Mouse (Mus musculus) spleen, adult 2 months (tissue): Measurements from ENCODE around the gene Patj. TPM values are rescaled to one million over a fixed set of nuclear protein-coding genes. Genes with fewer than 3 reads are reported as not detected.

Experiments
- DNase-seq, 2 experiments: peaks; one replicate each; pipeline versions ENCODE4 v3.0.0 to v3.0.0-alpha.2; 2012 to 2021; ENCODE audit warnings: low spot score in 2 of 2, low read depth in 1 of 2
- H3K27ac ChIP-seq: fragments of 200-500 bp; 2 replicates; pipeline ENCODE4 v1.5.1; 2012; ENCODE audit warnings: low read length, inconsistent platforms; ENCODE audit not compliant: insufficient read depth
- H3K27me3 ChIP-seq: fragments of 200-500 bp; 2 replicates; pipeline ENCODE4 v1.6.1; 2012; ENCODE audit warnings: mild to moderate bottlenecking, moderate library complexity, low read length, inconsistent platforms; ENCODE audit not compliant: control insufficient read depth, insufficient read depth
- H3K36me3 ChIP-seq: fragments of 200-500 bp; 2 replicates; pipeline ENCODE4 v1.6.1; 2012; ENCODE audit warnings: mild to moderate bottlenecking, low read length, inconsistent platforms; ENCODE audit not compliant: control insufficient read depth, insufficient read depth
- H3K4me1 ChIP-seq: fragments of 200-500 bp; 2 replicates; pipeline ENCODE4 v1.6.1; 2011; ENCODE audit warnings: inconsistent platforms; ENCODE audit not compliant: control insufficient read depth, insufficient read depth, insufficient read length
- H3K4me3 ChIP-seq: fragments of 200-500 bp; 2 replicates; pipeline ENCODE4 v1.5.1; 2011; ENCODE audit warnings: mild to moderate bottlenecking, inconsistent platforms; ENCODE audit not compliant: insufficient read depth, insufficient read length; ENCODE audit errors: extremely low read depth
- CTCF ChIP-seq: fragments of 200-500 bp; IDR thresholded peaks from 2 replicates; pipeline ENCODE4 v1.5.1; 2011; ENCODE audit warnings: mild to moderate bottlenecking, inconsistent platforms; ENCODE audit not compliant: insufficient read depth, insufficient read length, insufficient replicate concordance; ENCODE audit errors: extremely low read depth
- POLR2A ChIP-seq: fragments of 200-500 bp; IDR thresholded peaks from 2 replicates; pipeline ENCODE4 v1.6.1; 2011; ENCODE audit warnings: low read depth, low read length, inconsistent platforms
- WGBS: fragments of 180-500 bp; shearing (Covaris S2); methylation state at CpG from one replicate; pipeline ENCODE4 v1.1.7; 2018; 5-methylcytosine and 5-hydroxymethylcytosine counted together
- polyA plus RNA-seq: library from polyadenylated mRNA; depleted of rRNA; stranded (reverse); fragments of >200 nt; gene quantifications from 2 replicates; pipeline ENCODE4 v1.2.3, GENCODE M21; 2012

Gene Patj
- polyA plus RNA-seq, 1 experiment = 4.9 TPM

DNA sequence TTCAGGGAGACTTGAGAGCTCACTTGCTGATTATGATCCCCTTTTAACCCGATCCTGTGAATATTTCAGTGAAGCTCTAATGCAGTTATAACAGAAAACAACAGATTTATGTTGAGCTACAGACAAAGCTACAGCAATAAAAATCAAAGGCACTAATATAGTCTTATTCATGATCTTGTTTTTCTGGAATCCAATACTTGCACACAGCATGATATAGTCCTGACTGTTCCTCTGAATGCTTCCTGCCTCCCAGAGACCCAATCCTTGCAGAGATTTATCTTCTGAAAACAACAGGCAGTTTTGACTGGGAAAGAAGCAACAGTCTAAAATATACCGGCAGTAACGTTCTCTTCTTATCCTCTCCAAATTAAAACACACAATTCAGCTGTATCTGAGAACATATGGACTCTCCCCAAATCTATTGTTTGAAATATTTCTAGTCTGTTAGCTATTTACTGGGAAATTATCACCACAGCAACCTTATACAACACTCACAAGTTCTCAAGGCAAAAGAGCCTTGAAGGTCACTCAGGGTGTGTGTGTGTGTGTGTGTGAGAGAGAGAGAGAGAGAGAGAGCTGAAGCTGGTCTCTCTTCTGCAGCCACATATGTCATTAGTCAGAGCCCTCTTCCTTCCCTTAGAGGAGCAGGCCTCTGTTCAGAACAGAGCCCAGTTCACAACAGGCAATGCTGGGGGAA, 347.8 kb downstream of the Patj start:
- H3K27ac ChIP-seq = no peak overlapping the region
- TF ChIP-seq CTCF (no peak), POLR2A (no peak)
- no peak overlapping the region for H3K4me3 ChIP-seq
- no peaks in the 10 kb centered on the region for H3K27me3 ChIP-seq
- 83% methylated on average over 3 of the region's 3 CpGs for WGBS
- no peaks in the 10 kb centered on the region for H3K36me3 ChIP-seq
- no peak for DNase-seq
- no peaks in the 10 kb centered on the region for H3K4me1 ChIP-seq

DNA sequence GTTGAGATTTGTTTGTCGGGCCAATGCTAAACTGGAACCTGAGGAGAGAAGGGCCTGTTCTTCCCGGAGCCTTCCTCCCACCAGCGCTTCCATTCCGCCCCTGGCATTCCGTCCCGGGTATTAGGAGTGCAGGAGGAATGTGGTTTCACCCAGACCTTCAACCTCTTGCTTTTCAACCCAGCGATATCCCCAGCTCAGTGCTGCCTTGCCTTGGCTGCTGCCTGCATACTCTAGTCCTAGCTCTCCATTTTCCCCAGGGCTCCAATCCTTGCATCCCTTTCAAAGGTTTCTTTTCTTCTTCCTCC, 348.3 kb downstream of the Patj start:
- Histone ChIP-seq H3K27ac (no peak overlapping the region), H3K36me3 (no peaks in the 10 kb centered on the region), H3K4me1 (no peaks in the 10 kb centered on the region), H3K27me3 (no peaks in the 10 kb centered on the region), H3K4me3 (no peak overlapping the region)
- TF ChIP-seq POLR2A (no peak), CTCF (no peak)
- WGBS = 46% methylated on average over 7 of the region's 7 CpGs
- no peak for DNase-seq

DNA sequence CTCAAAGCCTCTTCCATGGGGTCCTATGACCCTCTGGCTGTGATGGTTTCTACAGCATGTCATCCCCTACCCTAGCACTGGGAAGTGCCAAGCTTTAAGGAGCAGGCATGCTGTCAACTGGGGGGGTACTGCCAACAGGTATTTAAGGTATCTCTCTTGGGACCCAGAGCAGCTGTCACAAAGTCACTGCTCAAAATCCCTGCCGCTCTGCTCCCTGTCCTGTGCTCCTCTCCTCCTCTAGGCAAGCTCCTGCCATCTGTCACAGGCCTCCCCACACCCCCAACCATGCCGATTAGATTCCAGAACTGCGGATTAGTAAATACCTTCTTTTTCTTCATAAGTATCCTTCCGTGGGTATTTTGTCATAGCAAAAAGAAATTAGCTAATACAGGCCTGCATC, 358.9 kb downstream of the Patj start:
- DNase-seq = no peak
- Histone ChIP-seq H3K4me3 (no peak overlapping the region), H3K27ac (no peak overlapping the region), H3K36me3 (no peaks in the 10 kb centered on the region), H3K27me3 (no peaks in the 10 kb centered on the region), H3K4me1 (no peaks in the 10 kb centered on the region)
- 86% methylated on average over 4 of the region's 4 CpGs for WGBS
- no peak for TF ChIP-seq CTCF
- no peak for TF ChIP-seq POLR2A

DNA sequence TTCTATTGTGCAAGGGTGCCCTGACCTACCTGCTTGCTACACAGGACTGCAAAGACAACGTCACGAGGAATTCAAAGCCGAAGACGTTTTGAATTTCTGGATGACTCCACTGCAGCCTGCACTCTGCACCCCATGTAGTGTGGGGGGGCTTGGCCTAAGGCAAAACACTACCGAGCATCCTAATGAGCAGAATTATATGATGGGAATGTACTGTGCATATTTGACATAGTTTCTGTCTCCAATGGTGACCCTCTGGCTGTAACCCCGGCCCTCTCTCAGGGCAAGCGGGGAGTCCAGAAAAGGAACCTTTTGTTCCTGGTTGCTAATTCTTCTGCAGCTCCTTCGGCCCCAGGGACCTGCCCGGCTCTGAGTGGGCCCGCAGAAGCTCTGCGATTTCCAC, 360.6 kb downstream of the Patj start:
- no peaks in the 10 kb centered on the region for H3K4me1 ChIP-seq
- TF ChIP-seq CTCF (no peak), POLR2A (no peak)
- no peak for DNase-seq
- no peak overlapping the region for H3K4me3 ChIP-seq
- H3K27ac ChIP-seq = no peak overlapping the region
- H3K27me3 ChIP-seq = no peaks in the 10 kb centered on the region
- 88% methylated on average over 11 of the region's 11 CpGs for WGBS
- H3K36me3 ChIP-seq = no peaks in the 10 kb centered on the region

DNA sequence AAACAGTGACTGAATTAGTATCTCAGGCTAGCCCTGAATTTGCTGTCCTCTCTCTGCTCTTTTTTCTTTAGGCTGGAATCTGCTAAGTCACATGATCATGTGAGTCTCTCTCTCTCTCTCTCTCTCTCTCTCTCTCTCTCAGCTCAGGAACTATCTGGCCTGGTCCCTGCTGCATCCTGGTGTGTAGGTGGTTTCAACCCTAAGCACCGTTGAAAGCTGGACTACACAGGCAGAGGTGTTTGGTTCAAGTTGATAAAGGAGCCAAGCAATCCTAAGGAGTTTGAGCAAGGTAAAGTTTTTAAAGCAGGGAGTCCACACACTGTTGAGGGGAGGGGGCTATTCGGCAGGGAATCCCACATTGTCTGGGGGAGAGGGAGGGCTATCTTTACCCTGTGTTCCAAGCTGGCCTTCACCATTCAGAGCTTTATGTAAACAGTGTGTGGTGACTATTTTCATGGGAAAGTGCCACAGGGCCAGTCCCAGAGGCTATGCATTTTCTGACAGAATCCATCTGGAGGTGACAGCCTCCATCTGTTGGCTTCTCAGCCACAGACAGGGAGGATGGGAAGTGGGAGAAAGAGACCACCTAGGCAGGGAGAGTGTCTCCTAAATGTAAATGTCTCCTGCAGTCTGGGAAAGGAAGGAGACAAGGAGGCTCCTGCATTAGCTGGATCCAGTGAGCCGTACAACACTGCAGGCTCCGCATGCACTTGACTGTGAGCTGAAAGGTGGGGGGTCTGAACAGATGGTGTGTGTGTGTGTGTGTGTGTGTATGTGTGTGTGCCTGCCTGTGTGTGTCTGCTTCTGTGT, 362.6 kb downstream of the Patj start:
- H3K4me3 ChIP-seq = no peak overlapping the region
- DNase-seq = no peak
- no peak overlapping the region for H3K27ac ChIP-seq
- TF ChIP-seq POLR2A (no peak), CTCF (no peak)
- whole genome bisulfite sequencing = 82% methylated on average over 4 of the region's 4 CpGs
- H3K4me1 ChIP-seq = no peaks in the 10 kb centered on the region
- no peaks in the 10 kb centered on the region for H3K27me3 ChIP-seq
- no peaks in the 10 kb centered on the region for H3K36me3 ChIP-seq

DNA sequence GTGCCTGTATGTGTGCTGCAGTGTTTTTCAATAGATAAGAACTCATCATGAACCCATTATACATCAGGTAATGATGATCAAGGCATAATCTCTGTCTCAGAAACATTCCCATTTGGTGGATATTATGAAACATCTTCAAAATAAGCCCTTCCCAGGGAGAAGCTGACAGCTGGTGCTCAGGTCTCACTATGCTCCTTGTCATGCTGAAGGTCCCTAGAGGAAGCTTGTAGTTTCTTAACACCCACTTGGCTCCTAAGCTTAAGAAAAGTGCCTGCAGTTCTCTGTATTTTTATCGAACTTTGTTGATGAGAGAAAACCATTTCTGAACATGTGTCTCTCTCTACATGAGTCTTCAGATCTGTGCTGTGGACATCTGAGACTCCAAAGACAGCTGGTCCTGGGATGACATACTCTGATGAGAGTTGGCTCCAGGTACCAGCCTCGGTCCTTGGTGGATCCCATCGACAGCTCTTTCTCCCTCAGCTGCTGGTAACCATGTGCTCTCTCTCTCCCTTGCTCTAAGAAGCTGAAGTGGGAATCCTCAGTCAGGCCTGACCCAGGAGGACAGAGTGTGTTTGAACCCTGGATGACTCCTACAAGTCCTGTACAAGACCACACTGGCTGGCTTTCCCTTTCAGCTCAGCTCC, 363.4 kb downstream of the Patj start:
- Histone ChIP-seq H3K27me3 (no peaks in the 10 kb centered on the region), H3K36me3 (no peaks in the 10 kb centered on the region), H3K4me1 (no peaks in the 10 kb centered on the region), H3K27ac (no peak overlapping the region), H3K4me3 (no peak overlapping the region)
- WGBS = 82% methylated on average over 3 of the region's 3 CpGs
- no peak for DNase-seq
- TF ChIP-seq CTCF (no peak), POLR2A (no peak)
